Mouse (Mus musculus) heart, adult 2 months (tissue): Measurements from ENCODE around the gene Vdac1. TPM values are rescaled to one million over a fixed set of nuclear protein-coding genes. Genes with fewer than 3 reads are reported as not detected.

Source experiments
- DNase-seq, 2 experiments: peaks; one replicate each; pipeline ENCODE4 v3.0.0; 2021
- H3K27ac ChIP-seq: fragments of 200-600 bp; 2 replicates; pipeline ENCODE4 v1.8.1; 2022
- H3K27me3 ChIP-seq: fragments of 200-500 bp; 2 replicates; pipeline ENCODE4 v1.6.1; 2012; ENCODE audit warnings: mild to moderate bottlenecking, low read length, inconsistent platforms, mixed read lengths; ENCODE audit not compliant: control insufficient read depth, insufficient read depth
- H3K36me3 ChIP-seq: fragments of 200-500 bp; 2 replicates; pipeline ENCODE4 v1.6.1; 2012; ENCODE audit warnings: low read length, inconsistent platforms; ENCODE audit not compliant: control insufficient read depth, insufficient read depth
- H3K4me1 ChIP-seq: fragments of 200-500 bp; 2 replicates; pipeline ENCODE4 v1.6.1; 2011; ENCODE audit warnings: low read length; ENCODE audit not compliant: control insufficient read depth, insufficient read depth
- H3K4me3 ChIP-seq: fragments of 200-600 bp; 2 replicates; pipeline ENCODE4 v1.8.1; 2022
- H3K79me2 ChIP-seq: fragments of 200-500 bp; replicated peaks from 2 replicates; pipeline ENCODE4 v1.6.1; 2012; ENCODE audit warnings: mild to moderate bottlenecking, inconsistent platforms, low read length, moderate library complexity, mixed read lengths; ENCODE audit not compliant: control insufficient read depth, insufficient read depth
- H3K9ac ChIP-seq: fragments of 200-500 bp; 2 replicates; pipeline ENCODE4 v1.6.1; 2012; ENCODE audit warnings: low read depth, mild to moderate bottlenecking, control low read depth, inconsistent platforms, low read length, mixed read lengths
- CTCF ChIP-seq: fragments of 200-600 bp; IDR thresholded peaks from 2 replicates; pipeline ENCODE4 v1.8.1; 2022; ENCODE audit warnings: antibody characterized with exemption, mild to moderate bottlenecking, moderate library complexity
- EP300 ChIP-seq: fragments of 200-500 bp; IDR thresholded peaks from 2 replicates; pipeline ENCODE4 v1.6.1; 2011; ENCODE audit warnings: low read depth, low read length, control low read depth; ENCODE audit not compliant: insufficient read depth
- POLR2A ChIP-seq: fragments of 200-500 bp; IDR thresholded peaks from 2 replicates; pipeline ENCODE4 v1.6.1; 2011; ENCODE audit warnings: mild to moderate bottlenecking, low read depth, low read length, control low read depth; ENCODE audit not compliant: insufficient read depth
- WGBS: fragments of 180-500 bp; shearing (Covaris S2); methylation state at CpG from one replicate; pipeline ENCODE4 v1.1.7; 2018; 5-methylcytosine and 5-hydroxymethylcytosine counted together
- intact Hi-C: fragments of 180-260 bp; cut with DNase I; formaldehyde crosslinking; loops from one replicate; pipeline ENCODE4 v1.15.1; 2025
- polyA plus RNA-seq: library from polyadenylated mRNA; depleted of rRNA; stranded (reverse); fragments of >200 nt; gene quantifications from 2 replicates; pipeline ENCODE4 v1.2.3, GENCODE M21; 2012
- total RNA-seq, 2 experiments: library from RNA; stranded (reverse); gene quantifications; 2 replicates each; pipeline ENCODE4 v1.2.3; 2021

Vdac1 gene
- total and polyA plus RNA-seq, 3 experiments: 422 to 1,141 (median 987) TPM

- peak overlapping the region; percentile 98 for H3K27ac ChIP-seq
- peak; percentile 62 to 81 for DNase-seq
- H3K36me3 ChIP-seq: peaks cover 13% of the 10 kb centered on the region
- peak; percentile 71; the same call in 1 of the 2 replicates for TF ChIP-seq EP300
- peak; percentile 43; the same call in 1 of the 2 replicates for TF ChIP-seq POLR2A
- no peak for TF ChIP-seq CTCF
- peaks cover 8% of the 10 kb centered on the region for H3K79me2 ChIP-seq
- peaks cover 23% of the 10 kb centered on the region for H3K4me1 ChIP-seq
- intact Hi-C loops: no loop called here
- H3K4me3 ChIP-seq: no peak overlapping the region; the same call in 1 of the 2 replicates
- 26% methylated on average over 1 of the region's 1 CpGs for WGBS
- peak overlapping the region; percentile 37; the same call in 1 of the 2 replicates for H3K9ac ChIP-seq
- H3K27me3 ChIP-seq: no peaks in the 10 kb centered on the region
Observed at GRCm38 (mm10) chr11:52365143-52365542, 4.5 kb downstream of the Vdac1 start.

- no peak for DNase-seq
- intact Hi-C loops: no loop called here
- Histone ChIP-seq H3K27me3 (no peaks in the 10 kb centered on the region), H3K4me3 (no peak overlapping the region), H3K9ac (no peak overlapping the region), H3K79me2 (peaks cover 8% of the 10 kb centered on the region), H3K4me1 (peaks cover 24% of the 10 kb centered on the region), H3K36me3 (peaks cover 18% of the 10 kb centered on the region), H3K27ac (peak overlapping the region; percentile 6; the same call in 1 of the 2 replicates)
- TF ChIP-seq CTCF: no peak
- no peak for TF ChIP-seq EP300
- no peak for TF ChIP-seq POLR2A
- 45% methylated on average over 5 of the region's 5 CpGs for WGBS
Observed at GRCm38 (mm10) chr11:52366358-52366757, 5.7 kb downstream of the Vdac1 start.

GRCm38 (mm10) chr11:52368176-52368985 lies 7.7 kb downstream of the Vdac1 start:
- Histone ChIP-seq H3K4me1 (peaks cover 22% of the 10 kb centered on the region), H3K27ac (no peak overlapping the region; the same call in 1 of the 2 replicates)
- WGBS: 32% methylated on average over 10 of the region's 10 CpGs

GRCm38 (mm10) chr11:52369252-52370134 lies 8.8 kb downstream of the Vdac1 start:
- peak overlapping the region; percentile 67 for H3K27ac ChIP-seq
- 70% methylated on average over 9 of the region's 9 CpGs for WGBS
- H3K79me2 ChIP-seq: peaks cover 9% of the 10 kb centered on the region
- peaks cover 18% of the 10 kb centered on the region for H3K36me3 ChIP-seq
- no peak overlapping the region for H3K9ac ChIP-seq
- TF ChIP-seq EP300: no peak
- no peak for TF ChIP-seq POLR2A
- no peak for TF ChIP-seq CTCF
- no peak overlapping the region for H3K4me3 ChIP-seq
- no peaks in the 10 kb centered on the region for H3K27me3 ChIP-seq
- no peak for DNase-seq
- intact Hi-C loops: no loop called here
- peaks cover 21% of the 10 kb centered on the region for H3K4me1 ChIP-seq

More at GRCm38 (mm10) chr11:52368176-52368985, 7.7 kb downstream of the Vdac1 start:
- H3K36me3 ChIP-seq: peaks cover 18% of the 10 kb centered on the region
- H3K79me2 ChIP-seq: peaks cover 8% of the 10 kb centered on the region
- no peaks in the 10 kb centered on the region for H3K27me3 ChIP-seq
- H3K9ac ChIP-seq: no peak overlapping the region
- intact Hi-C loops: no loop called here
- no peak overlapping the region for H3K4me3 ChIP-seq
- TF ChIP-seq EP300: no peak
- TF ChIP-seq CTCF: no peak
- no peak for DNase-seq

DNA sequence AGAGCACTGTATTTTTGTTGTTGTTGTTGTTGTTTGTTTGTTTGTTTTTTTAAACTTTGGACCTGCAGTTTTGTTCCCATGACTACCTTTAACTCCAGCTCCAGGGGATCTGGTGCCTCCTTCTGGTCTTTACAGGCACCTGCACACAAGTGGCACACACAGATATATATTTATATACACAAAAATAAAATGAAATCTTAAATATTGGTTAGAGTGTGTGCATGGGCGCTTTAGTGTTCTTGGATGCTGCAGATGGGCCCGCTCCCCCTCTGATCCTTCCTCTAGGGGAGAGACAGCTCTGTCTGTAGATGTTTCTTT lies 9.4 kb downstream of the Vdac1 start:
- intact Hi-C loops: no loop called here
- Histone ChIP-seq H3K36me3 (peaks cover 23% of the 10 kb centered on the region), H3K79me2 (peaks cover 9% of the 10 kb centered on the region), H3K4me1 (peaks cover 21% of the 10 kb centered on the region), H3K9ac (no peak overlapping the region), H3K27ac (peak overlapping the region; percentile 67), H3K4me3 (no peak overlapping the region), H3K27me3 (no peaks in the 10 kb centered on the region)
- DNase-seq: no peak
- TF ChIP-seq POLR2A (no peak), CTCF (peak; percentile 44)
- WGBS: 95% methylated on average over 2 of the region's 2 CpGs
